Mouse (Mus musculus): ENCODE measurements around the gene Sgo2a.

GRCm38 (mm10) chr1:58045546-58045945 lies 49.8 kb downstream of the Sgo2a start:
- no peak for TF ChIP-seq USF1 (IDR thresholded peaks at IDR 0.05; ENCODE audit: low read depth)
- TF ChIP-seq MYOD1 (IDR thresholded peaks at IDR 0.05; ENCODE audit: control insufficient read depth, insufficient read length, low read depth) = no peak

Measured in C2C12 (cell line).